Mouse (Mus musculus) CH12.LX (cell line): ENCODE results near the gene Slc2a5. TPM values are rescaled to one million over a fixed set of nuclear protein-coding genes. Genes with fewer than 3 reads are reported as not detected.
A peak's percentile ranks its signal among the peaks of the same experiment; 100 is the strongest.

Experiments
- DNase-seq: peaks from one replicate; pipeline ENCODE4 v3.0.0-alpha.2; 2013; ENCODE audit errors: extremely low read depth
- H3K27ac ChIP-seq: 2 replicates; pipeline ENCODE4 v1.5.1; 2012; ENCODE audit warnings: low read depth, mild to moderate bottlenecking, control low read depth, moderate library complexity; ENCODE audit not compliant: insufficient read depth
- H3K27me3 ChIP-seq: replicated peaks from 2 replicates; pipeline ENCODE3; 2012; ENCODE audit warnings: inconsistent platforms
- H3K36me3 ChIP-seq, 2 experiments: replicated peaks in 1 of 2; 2 replicates each; pipeline versions ENCODE3 to v1.6.1; 2012; ENCODE audit warnings: inconsistent platforms in 1 of 2, low read length in 1 of 2, mild to moderate bottlenecking in 1 of 2, mixed read lengths in 1 of 2, moderate library complexity in 1 of 2; ENCODE audit not compliant: control insufficient read depth in 1 of 2, insufficient read depth in 1 of 2
- H3K4me1 ChIP-seq, 2 experiments: 2 replicates each; pipeline ENCODE4 v1.6.1; 2012; ENCODE audit warnings: inconsistent platforms in 1 of 2, moderate library complexity in 1 of 2; ENCODE audit not compliant: insufficient read depth in 2 of 2, control insufficient read depth in 1 of 2
- H3K4me2 ChIP-seq: 2 replicates; pipeline ENCODE4 v1.6.1; 2012; ENCODE audit warnings: low read depth, mild to moderate bottlenecking, control low read depth; ENCODE audit not compliant: poor library complexity, insufficient read depth, severe bottlenecking
- H3K4me3 ChIP-seq, 3 experiments: fragments of 150-350 bp in 1 of 3; sonication (generic) in 1 of 3; replicated peaks in 1 of 3; 2 replicates each; pipeline versions ENCODE3 to v1.5.1; 2011 to 2012; ENCODE audit warnings: low read depth in 2 of 3, low read length in 2 of 3, mild to moderate bottlenecking in 2 of 3, moderate library complexity in 2 of 3, control low read depth in 1 of 3, improper control_type of control experiment in 1 of 3, inconsistent platforms in 1 of 3, mixed read lengths in 1 of 3; ENCODE audit not compliant: poor library complexity in 1 of 3
- H3K79me2 ChIP-seq: replicated peaks from 2 replicates; pipeline ENCODE4 v1.6.1; 2012; ENCODE audit warnings: mild to moderate bottlenecking, moderate library complexity; ENCODE audit not compliant: control insufficient read depth, poor library complexity, insufficient read depth, severe bottlenecking; ENCODE audit errors: extremely low read depth
- H3K9ac ChIP-seq: 2 replicates; pipeline ENCODE4 v1.6.1; 2012; ENCODE audit warnings: low read depth, mild to moderate bottlenecking, control low read depth, moderate library complexity; ENCODE audit not compliant: insufficient read depth
- H3K9me3 ChIP-seq: replicated peaks from 2 replicates; pipeline ENCODE3; 2012; ENCODE audit warnings: low read length, inconsistent platforms, mixed read lengths
- BHLHE40 ChIP-seq: IDR thresholded peaks from 2 replicates; pipeline ENCODE4 v1.6.1; 2011; ENCODE audit warnings: mild to moderate bottlenecking, low read depth, low read length, improper control_type of control experiment
- CHD1 ChIP-seq: IDR thresholded peaks from 2 replicates; pipeline ENCODE4 v1.6.1; 2012; ENCODE audit warnings: low read depth, low read length, improper control_type of control experiment, inconsistent platforms
- CHD2 ChIP-seq: IDR thresholded peaks from 2 replicates; pipeline ENCODE4 v1.6.1; 2011; ENCODE audit warnings: low read length, improper control_type of control experiment
- ELF1 ChIP-seq: IDR thresholded peaks from 2 replicates; pipeline ENCODE4 v1.6.1; 2014; ENCODE audit warnings: low read depth, mild to moderate bottlenecking, inconsistent platforms, low read length, improper control_type of control experiment
- EP300 ChIP-seq: IDR thresholded peaks from 2 replicates; pipeline ENCODE4 v1.6.1; 2011; ENCODE audit warnings: low read length, improper control_type of control experiment
- ETS1 ChIP-seq: conservative IDR thresholded peaks from 2 replicates; pipeline ENCODE4 v1.6.1; 2012; ENCODE audit warnings: low read depth, mild to moderate bottlenecking, inconsistent platforms, low read length, improper control_type of control experiment, moderate library complexity
- IRF4 ChIP-seq: IDR thresholded peaks from 2 replicates; pipeline ENCODE4 v1.6.1; 2014; ENCODE audit warnings: low read depth, mild to moderate bottlenecking, inconsistent platforms, low read length, improper control_type of control experiment
- JUN ChIP-seq: IDR thresholded peaks from 2 replicates; pipeline ENCODE4 v1.6.1; 2011; ENCODE audit warnings: low read depth, mild to moderate bottlenecking, low read length, improper control_type of control experiment, moderate library complexity; ENCODE audit not compliant: insufficient read depth
- MAFK ChIP-seq: IDR thresholded peaks from 2 replicates; pipeline ENCODE4 v1.6.1; 2011; ENCODE audit warnings: low read length, improper control_type of control experiment; ENCODE audit not compliant: insufficient replicate concordance
- MAX ChIP-seq: IDR thresholded peaks from 2 replicates; pipeline ENCODE4 v1.6.1; 2011; ENCODE audit warnings: low read length, improper control_type of control experiment
- MAZ ChIP-seq: IDR thresholded peaks from 2 replicates; pipeline ENCODE4 v1.6.1; 2012; ENCODE audit warnings: low read depth, mild to moderate bottlenecking, inconsistent platforms, low read length, improper control_type of control experiment, moderate library complexity
- MEF2A ChIP-seq: IDR thresholded peaks from 2 replicates; pipeline ENCODE4 v1.6.1; 2014; ENCODE audit warnings: low read depth, mild to moderate bottlenecking, inconsistent platforms, low read length, improper control_type of control experiment, borderline replicate concordance
- MYC ChIP-seq: IDR thresholded peaks from 2 replicates; pipeline ENCODE4 v1.6.1; 2011; ENCODE audit warnings: low read depth, mild to moderate bottlenecking, improper control_type of control experiment, low read length
- NELFE ChIP-seq: IDR thresholded peaks from 2 replicates; pipeline ENCODE4 v1.6.1; 2011; ENCODE audit warnings: low read depth, low read length, improper control_type of control experiment
- NRF1 ChIP-seq: IDR thresholded peaks from 2 replicates; pipeline ENCODE4 v1.6.1; 2014; ENCODE audit warnings: low read depth, mild to moderate bottlenecking, inconsistent platforms, low read length, improper control_type of control experiment, moderate library complexity
- PAX5 ChIP-seq: IDR thresholded peaks from 2 replicates; pipeline ENCODE4 v1.6.1; 2012; ENCODE audit warnings: low read length, inconsistent platforms, mixed read lengths
- POLR2A ChIP-seq: IDR thresholded peaks from 2 replicates; pipeline ENCODE4 v1.6.1; 2011; ENCODE audit warnings: low read depth, mild to moderate bottlenecking, improper control_type of control experiment, low read length
- RAD21 ChIP-seq: IDR thresholded peaks from 2 replicates; pipeline ENCODE4 v1.6.1; 2011; ENCODE audit warnings: low read depth, mild to moderate bottlenecking, low read length, improper control_type of control experiment, moderate library complexity
- RCOR1 ChIP-seq: conservative IDR thresholded peaks from 2 replicates; pipeline ENCODE4 v1.6.1; 2012; ENCODE audit warnings: low read depth, mild to moderate bottlenecking, inconsistent platforms, low read length, improper control_type of control experiment
- SIN3A ChIP-seq: IDR thresholded peaks from 2 replicates; pipeline ENCODE4 v1.6.1; 2012; ENCODE audit warnings: low read length, improper control_type of control experiment, inconsistent platforms
- TCF12 ChIP-seq: IDR thresholded peaks from 2 replicates; pipeline ENCODE4 v1.6.1; 2014; ENCODE audit warnings: low read depth, mild to moderate bottlenecking, inconsistent platforms, low read length, improper control_type of control experiment
- UBTF ChIP-seq: IDR thresholded peaks from 2 replicates; pipeline ENCODE4 v1.6.1; 2012; ENCODE audit warnings: low read depth, mild to moderate bottlenecking, inconsistent platforms, low read length, improper control_type of control experiment, moderate library complexity
- USF1 ChIP-seq: IDR thresholded peaks from 2 replicates; pipeline ENCODE4 v1.6.1; 2014; ENCODE audit warnings: low read depth, mild to moderate bottlenecking, inconsistent platforms, low read length, improper control_type of control experiment
- ZMIZ1 ChIP-seq: IDR thresholded peaks from 2 replicates; pipeline ENCODE4 v1.6.1; 2012; ENCODE audit warnings: low read depth, mild to moderate bottlenecking, inconsistent platforms, low read length, improper control_type of control experiment
- ZNF384 ChIP-seq: IDR thresholded peaks from 2 replicates; pipeline ENCODE4 v1.6.1; 2012; ENCODE audit warnings: low read depth, low read length, improper control_type of control experiment, inconsistent platforms
- dilution Hi-C: fragments of 300-500 bp; cut with MboI; formaldehyde crosslinking; loops from 2 replicates; pipeline ENCODE4 v1.14.3; 2020; ENCODE audit warnings: low sequenced_read_pairs; ENCODE audit not compliant: extremely low pct_unique_long_range_greater_than_20kb, extremely low pct_ligation_motif_present
- in situ Hi-C: fragments of 300-500 bp; cut with MboI; formaldehyde crosslinking; loops from 3 replicates; pipeline ENCODE4 v1.14.3; 2019; ENCODE audit warnings: low sequenced_read_pairs, low pct_ligation_motif_present, low pct_unique_long_range_greater_than_20kb, mixed read lengths
- polyA plus RNA-seq: library from polyadenylated mRNA; unstranded; fragments of >175 nt; gene quantifications from 2 replicates; pipeline ENCODE4 v1.2.1, GENCODE M21; 2012; ENCODE audit warnings: low read depth; ENCODE audit not compliant: insufficient read length
- total RNA-seq, 2 experiments: library from RNA; depleted of rRNA; stranded (reverse); fragments of 300-350 nt in 1 of 2; fragments of >200 nt in 1 of 2; gene quantifications; 2 replicates each; pipeline ENCODE4 v1.2.3; 2012 to 2014

Gene Slc2a5
- total and polyA plus RNA-seq, 3 experiments = 0.81 to 1.5 (median 1.4) TPM

- Histone ChIP-seq H3K4me1 (peaks cover 8 to 33% of the 10 kb centered on the region in 2 experiments), H3K9me3 (peaks cover 8% of the 10 kb centered on the region), H3K36me3 (peaks cover 0 to 28% of the 10 kb centered on the region in 2 experiments), H3K9ac (peak overlapping the region; percentile 44; the same call in 1 of the 2 replicates), H3K79me2 (no peaks in the 10 kb centered on the region), H3K27me3 (no peaks in the 10 kb centered on the region), H3K4me2 (peak overlapping the region; percentile 68), H3K27ac (peak overlapping the region; percentile 49; the same call in 1 of the 2 replicates), H3K4me3 (peak overlapping the region; percentile 33 to 64 (median 34))
- in situ Hi-C loops (no loop called here), dilution Hi-C loops (no loop called here)
- DNase-seq = no peak
- TF ChIP-seq NRF1 (no peak), MEF2A (no peak), IRF4 (no peak; the same call in 1 of the 2 replicates), RCOR1 (no peak), NELFE (0 out of 2 replicates have a peak, but pooled peaks have one; percentile 57), MAZ (peak; percentile 89; the same call in 1 of the 2 replicates), RAD21 (no peak), MYC (no peak), PAX5 (no peak), POLR2A (no peak), MAFK (no peak), ZMIZ1 (no peak), ZNF384 (no peak), ELF1 (no peak; the same call in 1 of the 2 replicates), JUN (no peak), SIN3A (no peak), EP300 (peak; percentile 62), MAX (peak; percentile 45; the same call in 1 of the 2 replicates), CHD1 (no peak), USF1 (no peak), BHLHE40 (no peak), TCF12 (0 out of 2 replicates have a peak, but pooled peaks have one; percentile 36), ETS1 (peak; percentile 18; the same call in 1 of the 2 replicates), CHD2 (peak; percentile 32; the same call in 1 of the 2 replicates), UBTF (no peak)
Observed at GRCm38 (mm10) chr4:150086841-150087160, 32.3 kb upstream of the Slc2a5 start.
